Mouse (Mus musculus): Measurements from ENCODE around the gene 2610028H24Rik. TPM values are rescaled to one million over a fixed set of nuclear protein-coding genes. Genes with fewer than 3 reads are reported as not detected.
A peak's percentile ranks its signal among the peaks of the same experiment; 100 is the strongest.

Gene 2610028H24Rik
- not detected in 2 replicates for polyA plus RNA-seq (2015; fragmentation: Nextera tagmentation; extraction: Ambion mirVana)

DNA sequence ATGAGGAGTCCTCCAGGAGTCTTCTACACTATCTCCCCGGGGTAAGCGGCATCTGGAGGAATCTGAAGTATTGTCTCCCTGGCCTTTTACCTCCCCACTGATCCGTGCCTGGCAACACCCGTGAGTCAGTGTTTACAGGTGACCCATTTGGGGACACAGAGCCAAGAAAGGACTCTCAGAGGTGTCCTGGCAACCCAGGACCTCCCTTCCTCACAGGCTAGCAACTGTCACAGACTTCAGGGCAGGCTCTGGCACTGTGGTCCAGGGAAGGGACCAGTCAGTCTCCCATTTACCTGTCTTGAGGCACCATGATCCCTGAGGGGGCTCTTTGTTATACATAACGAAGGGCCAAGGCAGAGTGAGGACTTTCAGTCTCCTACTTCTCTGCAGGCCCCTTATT is at the start of gene 2610028H24Rik:
2610028H24Rik (plus strand) TSS at position 231 of the 400 bp plus-strand sequence.
- ATAC-seq (replicated peaks): no peak
- no peak within 1 kb of the TSS for H3K4me3 ChIP-seq
- H3K4me2 ChIP-seq (replicated peaks): no peak within 1 kb of the TSS
- WGBS: 67% methylated on average over 5 of the region's 5 CpGs
- no peaks in the 10 kb centered on the region for H3K36me3 ChIP-seq
- no peaks in the 10 kb centered on the region for H3K27me3 ChIP-seq
- H3K27ac ChIP-seq (replicated peaks): no peak within 1 kb of the TSS
- no peaks in the 10 kb centered on the region for H3K4me1 ChIP-seq
- H3K9me3 ChIP-seq: no peaks in the 10 kb centered on the region
- H3K9ac ChIP-seq (replicated peaks): no peak within 1 kb of the TSS

DNA sequence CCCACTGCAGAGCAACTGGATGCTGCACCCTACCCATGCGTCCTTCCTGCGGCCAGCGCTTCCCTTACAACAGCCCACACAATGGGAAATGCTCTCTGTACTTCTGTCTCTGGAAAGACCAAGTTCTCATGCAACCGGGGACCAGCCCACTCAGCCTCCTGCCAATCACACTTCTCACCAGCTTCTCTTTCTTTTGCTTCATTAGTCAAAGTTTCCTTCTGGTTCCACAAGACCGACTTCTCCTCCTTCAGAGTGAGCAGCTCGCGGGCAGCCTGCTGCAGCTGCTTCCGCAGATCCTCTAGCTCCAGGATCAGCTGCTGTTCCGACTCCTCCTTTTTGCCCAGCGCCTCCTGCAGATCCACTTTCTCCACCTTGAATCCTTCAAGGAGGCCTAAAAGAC is 40.4 kb upstream of the 2610028H24Rik start:
- no peak overlapping the region for H3K4me3 ChIP-seq
- H3K9ac ChIP-seq (replicated peaks): no peak overlapping the region
- ATAC-seq (replicated peaks): no peak
- no peak overlapping the region for H3K27ac ChIP-seq (replicated peaks)
- no peaks in the 10 kb centered on the region for H3K4me1 ChIP-seq
- H3K27me3 ChIP-seq: no peaks in the 10 kb centered on the region
- peaks cover 73% of the 10 kb centered on the region for H3K36me3 ChIP-seq
- H3K4me2 ChIP-seq (replicated peaks): no peak overlapping the region
- 93% methylated on average over 10 of the region's 10 CpGs for WGBS
- no peaks in the 10 kb centered on the region for H3K9me3 ChIP-seq

DNA sequence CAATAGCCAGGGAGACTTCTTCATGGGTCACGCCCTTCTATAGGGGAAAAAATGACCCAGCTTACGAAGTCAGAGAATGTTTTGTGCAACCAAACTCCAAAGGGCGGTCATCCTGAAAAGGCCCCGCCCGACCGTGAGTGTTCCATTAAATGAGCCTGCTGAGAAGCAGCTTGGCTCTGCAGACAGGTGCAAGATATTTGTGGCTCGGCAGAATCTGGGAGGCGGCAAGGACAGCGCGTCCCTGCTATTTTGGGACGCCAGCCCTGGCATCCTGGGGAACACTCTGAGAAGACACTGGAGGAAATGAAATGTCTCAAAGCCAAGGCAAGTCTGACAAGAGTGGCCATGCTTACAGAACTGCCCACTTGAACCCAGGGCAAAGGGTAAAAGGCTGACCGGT is 32.1 kb upstream of the 2610028H24Rik start:
- no peaks in the 10 kb centered on the region for H3K4me1 ChIP-seq
- no peak overlapping the region for H3K9ac ChIP-seq (replicated peaks)
- no peak overlapping the region for H3K4me2 ChIP-seq (replicated peaks)
- peaks cover 71% of the 10 kb centered on the region for H3K36me3 ChIP-seq
- ATAC-seq (replicated peaks): no peak
- H3K4me3 ChIP-seq: no peak overlapping the region
- no peaks in the 10 kb centered on the region for H3K9me3 ChIP-seq
- no peak overlapping the region for H3K27ac ChIP-seq (replicated peaks)
- H3K27me3 ChIP-seq: no peaks in the 10 kb centered on the region
- WGBS: 92% methylated on average over 12 of the region's 12 CpGs

DNA sequence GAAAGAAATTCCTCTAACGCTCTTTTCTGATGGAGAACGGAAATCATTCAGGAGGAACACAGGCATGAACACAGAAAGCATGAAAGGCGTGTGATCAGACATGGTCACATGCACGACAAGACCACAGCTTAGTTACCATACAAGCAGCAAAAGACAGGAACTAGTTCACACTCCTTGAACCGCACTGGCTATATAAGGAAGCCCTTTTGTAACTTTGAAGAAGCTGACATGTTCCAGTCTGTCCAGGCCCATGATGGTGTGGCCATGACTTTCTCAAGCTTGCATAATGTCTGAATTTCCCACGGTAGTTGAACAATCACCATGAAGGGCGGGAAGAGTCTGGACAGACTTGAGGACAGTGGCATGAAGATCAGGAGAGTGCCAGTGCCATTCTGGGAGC is 23.2 kb upstream of the 2610028H24Rik start:
- Histone ChIP-seq H3K27me3 (no peaks in the 10 kb centered on the region), H3K4me1 (no peaks in the 10 kb centered on the region), H3K9ac (replicated peaks) (no peak overlapping the region), H3K27ac (replicated peaks) (no peak overlapping the region), H3K4me2 (replicated peaks) (no peak overlapping the region), H3K36me3 (peaks cover 81% of the 10 kb centered on the region), H3K9me3 (no peaks in the 10 kb centered on the region), H3K4me3 (no peak overlapping the region)
- no peak for ATAC-seq (replicated peaks)
- WGBS: 94% methylated on average over 7 of the region's 7 CpGs

DNA sequence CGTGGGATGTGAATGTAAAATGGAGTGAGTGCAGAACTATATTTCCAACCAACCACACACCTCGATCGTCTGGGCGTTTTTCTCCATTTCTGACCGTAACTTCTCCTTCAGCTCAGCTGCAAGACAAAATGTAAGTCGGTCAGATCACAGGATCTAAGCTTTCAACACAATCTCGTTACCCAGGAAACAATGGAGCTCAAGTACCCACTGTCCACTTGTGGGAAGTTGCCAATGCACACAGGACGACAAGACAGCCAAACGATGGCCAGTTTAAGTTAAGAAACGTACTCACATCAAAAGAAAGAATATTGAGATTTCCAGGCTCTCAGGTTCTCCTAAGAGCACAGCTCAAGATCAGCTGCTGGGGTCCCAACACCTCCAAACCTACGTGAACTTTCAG is 15.0 kb upstream of the 2610028H24Rik start:
- Histone ChIP-seq H3K4me2 (replicated peaks) (no peak overlapping the region), H3K36me3 (peaks cover 79% of the 10 kb centered on the region), H3K27me3 (no peaks in the 10 kb centered on the region), H3K4me1 (no peaks in the 10 kb centered on the region), H3K4me3 (no peak overlapping the region), H3K9me3 (no peaks in the 10 kb centered on the region), H3K27ac (replicated peaks) (no peak overlapping the region), H3K9ac (replicated peaks) (no peak overlapping the region)
- ATAC-seq (replicated peaks): no peak
- WGBS: 89% methylated on average over 11 of the region's 11 CpGs

DNA sequence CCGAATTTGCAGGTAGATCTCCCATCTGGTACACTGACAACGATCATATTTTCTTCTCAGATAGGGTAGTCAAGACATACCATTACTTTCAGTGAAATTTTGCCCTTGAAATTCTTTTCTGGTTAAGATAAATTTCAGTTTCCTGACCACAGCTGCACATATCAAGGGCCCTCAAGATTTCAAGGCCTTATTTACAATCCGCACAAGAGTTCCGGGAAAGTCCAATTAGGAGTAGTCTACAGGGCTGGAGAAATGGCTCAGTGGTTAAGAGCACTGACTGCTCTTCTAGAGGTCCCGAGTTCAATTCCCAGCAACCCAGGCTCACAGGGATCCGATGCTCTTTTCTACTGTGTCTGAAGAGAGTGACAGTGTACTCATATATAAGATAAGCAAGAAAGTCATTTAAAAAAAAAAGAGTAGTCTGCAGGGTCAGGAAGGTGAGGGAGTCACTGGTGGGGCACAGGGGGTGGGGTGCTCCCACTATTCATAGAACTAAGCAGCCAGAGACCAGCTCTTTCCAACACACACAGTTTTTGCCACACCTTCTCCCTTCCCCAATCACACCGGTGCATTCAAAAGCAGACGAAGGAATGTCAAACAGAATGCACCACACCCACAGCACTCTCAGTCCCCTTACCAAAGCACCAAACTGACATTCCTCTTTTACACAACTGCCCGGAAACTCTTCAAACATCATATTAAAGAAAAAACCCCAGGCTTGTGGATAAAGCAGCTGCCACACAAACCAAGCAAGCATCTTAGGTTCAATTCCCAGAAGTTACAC is 9.6 kb upstream of the 2610028H24Rik start:
- Histone ChIP-seq H3K27ac (replicated peaks) (no peak overlapping the region), H3K36me3 (peaks cover 40% of the 10 kb centered on the region), H3K27me3 (no peaks in the 10 kb centered on the region), H3K4me3 (no peak overlapping the region), H3K9me3 (no peaks in the 10 kb centered on the region), H3K4me1 (peaks cover 21% of the 10 kb centered on the region), H3K9ac (replicated peaks) (no peak overlapping the region), H3K4me2 (replicated peaks) (no peak overlapping the region)
- ATAC-seq (replicated peaks): no peak
- 97% methylated on average over 9 of the region's 9 CpGs for WGBS

DNA sequence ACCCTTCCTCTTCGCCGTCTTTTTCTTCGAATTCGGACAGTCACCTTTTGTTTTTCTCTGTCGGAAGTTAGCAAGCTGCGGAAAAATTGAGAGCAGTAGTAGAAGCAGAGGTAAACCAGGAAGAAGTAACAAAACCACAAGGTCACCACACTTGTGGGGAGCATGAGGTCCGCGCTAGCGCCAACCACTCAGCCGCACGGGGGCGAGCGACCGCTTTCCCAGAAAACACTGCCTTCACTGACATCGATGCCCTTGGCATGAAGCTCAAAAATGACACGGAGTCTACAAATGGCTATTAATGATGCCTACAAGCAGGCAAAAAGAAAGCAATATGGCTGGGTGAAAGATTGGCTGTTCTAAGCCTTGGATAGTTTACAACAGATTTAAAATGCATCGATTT is 8.6 kb upstream of the 2610028H24Rik start, which contains the start of gene AC141477.1:
AC141477.1 (minus strand) TSS at position 164 of the 400 bp plus-strand sequence.
- ATAC-seq (replicated peaks): no peak
- Histone ChIP-seq H3K27ac (replicated peaks) (no peak within 1 kb of the TSS), H3K36me3 (peaks cover 30% of the 10 kb centered on the region), H3K9ac (replicated peaks) (no peak within 1 kb of the TSS), H3K4me2 (replicated peaks) (0 out of 2 replicates have a peak within 1 kb of the TSS, but pooled peaks have one; percentile 78), H3K4me1 (peaks cover 21% of the 10 kb centered on the region), H3K4me3 (peak within 1 kb of the TSS; percentile 88; the same call in 1 of the 2 replicates), H3K9me3 (no peaks in the 10 kb centered on the region), H3K27me3 (no peaks in the 10 kb centered on the region)
- WGBS: 96% methylated on average over 17 of the region's 17 CpGs

DNA sequence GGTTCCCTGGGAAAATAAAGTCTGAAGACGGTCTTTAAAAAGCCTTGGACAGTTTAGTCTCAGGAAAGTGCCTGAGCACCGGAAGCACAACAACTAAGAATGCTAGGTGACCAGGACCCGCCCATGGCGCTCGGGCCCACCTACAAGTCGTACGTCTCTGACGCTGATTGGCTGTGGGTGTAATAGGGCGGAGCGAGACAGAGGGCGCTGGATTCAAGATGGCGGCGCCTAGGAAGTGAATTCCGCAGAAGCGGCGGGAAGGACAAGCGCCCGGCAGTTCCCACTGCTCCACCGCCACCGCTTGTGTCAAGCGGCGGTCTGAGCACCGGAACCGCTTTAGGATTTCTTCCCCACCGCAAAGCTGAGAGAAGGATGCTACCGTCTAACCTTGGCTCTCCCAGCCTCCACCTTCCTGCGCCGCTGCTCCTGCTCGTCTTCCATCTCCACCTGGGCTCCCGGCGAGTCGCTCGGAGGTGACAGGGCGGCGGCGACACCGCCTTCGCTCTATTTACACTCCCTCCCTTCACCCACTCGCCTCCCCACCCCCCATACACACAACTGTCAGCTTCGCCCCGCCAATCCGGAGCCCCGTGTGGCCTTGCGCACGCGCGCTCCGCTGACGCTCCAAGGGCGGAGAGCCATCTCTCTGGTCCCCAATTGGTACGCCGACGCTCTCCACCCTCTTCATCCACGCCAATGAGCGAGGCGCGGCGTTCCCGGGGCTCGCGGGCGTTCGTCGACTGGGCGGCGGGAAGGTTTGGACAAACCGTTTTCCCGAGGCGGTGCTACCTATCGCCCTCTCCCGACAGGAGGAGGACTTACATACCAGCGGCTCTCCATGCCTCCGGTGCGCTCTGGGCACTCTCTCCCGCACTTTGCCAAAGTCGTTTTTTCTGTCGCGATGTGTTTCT is 6.4 kb upstream of the 2610028H24Rik start, which contains the start of gene Pcnt:
Pcnt (minus strand) TSS at position 609 of the 911 bp plus-strand sequence.
- WGBS: under 1% methylated on average over 77 of the region's 78 CpGs
- peak within 1 kb of the TSS; percentile 96 for H3K27ac ChIP-seq (replicated peaks)
- peak within 1 kb of the TSS; percentile 69 for H3K9ac ChIP-seq (replicated peaks)
- peaks cover 21% of the 10 kb centered on the region for H3K4me1 ChIP-seq
- H3K4me2 ChIP-seq (replicated peaks): peak within 1 kb of the TSS; percentile 78
- peak within 1 kb of the TSS; percentile 88 for H3K4me3 ChIP-seq
- H3K9me3 ChIP-seq: no peaks in the 10 kb centered on the region
- ATAC-seq (replicated peaks): peak; percentile 99
- peaks cover 13% of the 10 kb centered on the region for H3K36me3 ChIP-seq
- no peaks in the 10 kb centered on the region for H3K27me3 ChIP-seq

DNA sequence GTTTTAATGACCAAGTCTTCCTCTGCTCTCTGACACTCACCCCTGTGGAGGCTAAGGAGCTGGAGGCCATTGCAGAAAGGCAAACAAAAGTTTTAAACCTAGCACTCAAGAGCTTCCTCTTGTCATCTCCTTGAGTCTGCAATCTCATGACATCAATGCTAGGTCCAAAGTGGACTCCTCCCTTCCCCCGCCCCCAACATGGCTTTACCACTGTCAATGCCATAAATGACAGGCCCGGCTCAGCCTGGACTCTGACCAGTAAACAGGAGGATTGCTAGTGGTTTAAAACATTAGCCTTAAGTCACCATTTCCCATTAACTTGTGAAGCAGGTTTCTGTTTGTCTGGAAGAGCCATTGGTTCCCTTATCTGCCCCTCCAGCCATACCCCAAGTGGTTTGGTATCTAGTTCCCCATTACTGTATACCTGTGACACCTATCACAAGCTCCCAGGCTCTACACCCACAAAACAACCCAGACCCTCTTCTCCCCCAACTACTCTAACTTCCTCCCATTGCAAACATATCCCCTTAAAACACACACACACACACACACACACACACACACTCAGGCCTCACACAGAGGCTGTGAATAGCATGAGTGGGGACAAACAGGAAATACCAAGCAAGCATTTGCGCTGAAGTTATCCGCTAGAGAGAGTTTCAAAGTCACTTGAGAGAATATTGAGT is 2.7 kb upstream of the 2610028H24Rik start:
- ATAC-seq (replicated peaks): no peak
- WGBS: 89% methylated on average over 4 of the region's 4 CpGs
- no peak overlapping the region for H3K4me2 ChIP-seq (replicated peaks)

DNA sequence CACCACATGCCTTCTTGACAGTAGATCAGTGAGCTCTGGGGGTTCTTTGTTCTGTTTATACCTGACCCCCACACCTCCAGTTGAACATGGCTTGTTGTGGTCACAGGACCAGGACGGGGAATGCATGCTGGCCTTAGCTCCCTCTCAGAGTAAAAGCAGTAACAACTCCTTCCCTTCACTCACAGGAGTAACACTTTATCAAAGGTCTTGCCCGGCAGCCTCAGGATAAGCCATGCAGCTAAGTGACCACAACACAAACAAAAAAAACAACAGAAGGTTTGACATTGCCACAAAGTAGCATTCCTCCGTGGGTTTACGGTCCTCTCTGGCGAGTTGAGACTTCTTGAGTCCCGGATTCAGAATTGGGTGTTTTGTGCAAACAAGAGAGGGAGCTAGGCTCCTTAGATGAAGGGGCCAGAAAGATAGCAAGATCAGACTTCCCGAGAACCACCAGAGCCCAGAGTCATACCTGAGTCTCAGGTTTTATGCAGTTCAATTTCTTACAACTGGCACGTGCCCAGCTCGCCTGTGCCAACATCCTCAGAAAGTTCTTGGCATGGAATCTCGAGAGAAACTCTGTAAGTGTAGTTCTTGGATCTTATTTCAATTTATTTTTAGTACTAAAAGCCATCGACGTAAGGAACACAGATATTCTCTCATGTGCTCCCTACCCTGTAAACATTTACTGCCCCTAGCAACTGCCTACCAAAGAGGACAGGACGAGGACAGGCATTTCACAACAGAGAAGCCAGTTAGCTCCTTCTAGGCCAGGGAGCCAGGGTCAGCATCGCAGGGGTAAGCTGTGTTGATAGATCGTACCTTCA is 1.3 kb upstream of the 2610028H24Rik start:
- Histone ChIP-seq H3K4me2 (replicated peaks) (no peak overlapping the region), H3K27ac (replicated peaks) (no peak overlapping the region), H3K9me3 (no peaks in the 10 kb centered on the region), H3K9ac (replicated peaks) (no peak overlapping the region), H3K4me3 (no peak overlapping the region), H3K4me1 (peaks cover 8% of the 10 kb centered on the region; the same call in 1 of the 2 replicates), H3K36me3 (no peaks in the 10 kb centered on the region), H3K27me3 (no peaks in the 10 kb centered on the region)
- WGBS: 84% methylated on average over 15 of the region's 15 CpGs
- ATAC-seq (replicated peaks): no peak

More for the DNA sequence above, 2.7 kb upstream of the 2610028H24Rik start:
- Histone ChIP-seq H3K9ac (replicated peaks) (no peak overlapping the region), H3K9me3 (no peaks in the 10 kb centered on the region), H3K27ac (replicated peaks) (no peak overlapping the region), H3K4me1 (peaks cover 16% of the 10 kb centered on the region), H3K27me3 (no peaks in the 10 kb centered on the region), H3K36me3 (no peaks in the 10 kb centered on the region), H3K4me3 (no peak overlapping the region)

DNA sequence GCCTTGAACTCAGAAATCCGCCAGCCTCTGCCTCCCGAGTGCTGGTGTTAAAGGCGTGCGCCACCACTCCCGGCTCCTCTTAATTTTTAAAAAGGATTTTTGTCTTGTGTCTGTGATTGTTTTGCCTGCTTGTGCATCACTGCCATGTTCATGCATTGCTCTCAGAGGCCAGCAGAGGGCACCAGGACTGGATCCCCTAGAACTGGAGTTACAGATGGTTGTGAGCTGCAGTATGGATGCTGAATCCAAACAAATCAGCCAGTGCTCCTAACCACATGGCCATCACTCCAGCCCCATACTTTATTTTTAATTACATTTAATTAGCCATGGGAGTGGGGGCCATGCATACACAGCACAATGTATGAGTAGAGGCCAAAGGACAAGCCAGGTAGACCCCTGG is 6.4 kb downstream of the 2610028H24Rik start:
- no peak overlapping the region for H3K4me3 ChIP-seq
- no peaks in the 10 kb centered on the region for H3K27me3 ChIP-seq
- ATAC-seq (replicated peaks): 0 out of 2 replicates have a peak, but pooled peaks have one; percentile 13
- H3K9me3 ChIP-seq: no peaks in the 10 kb centered on the region
- no peak overlapping the region for H3K4me2 ChIP-seq (replicated peaks)
- no peaks in the 10 kb centered on the region for H3K36me3 ChIP-seq
- WGBS: 58% methylated on average over 5 of the region's 5 CpGs
- no peak overlapping the region for H3K9ac ChIP-seq (replicated peaks)
- H3K4me1 ChIP-seq: no peaks in the 10 kb centered on the region
- no peak overlapping the region for H3K27ac ChIP-seq (replicated peaks)

Measured in forebrain, embryonic 15.5 days (tissue).